Mouse (Mus musculus): Measurements from ENCODE around the gene Olfr1245. TPM values are rescaled to one million over a fixed set of nuclear protein-coding genes. Genes with fewer than 3 reads are reported as not detected.
"Not testable (repeated sequence)": the region's sequence is repeated elsewhere in the genome, so short reads cannot be mapped to it uniquely, and the experiment has no call there.

Gene Olfr1245
- not detected in 2 replicates for total RNA-seq (2017)

GRCm38 (mm10) chr2:89578347-89578746 is at the start of gene Olfr1245:
Olfr1245 (minus strand) TSS chr2:89578447.
- ATAC-seq (ENCODE audit: extremely low read depth, insufficient number of reproducible peaks, low FRiP score, poor library complexity, severe bottlenecking): no peak

DNA sequence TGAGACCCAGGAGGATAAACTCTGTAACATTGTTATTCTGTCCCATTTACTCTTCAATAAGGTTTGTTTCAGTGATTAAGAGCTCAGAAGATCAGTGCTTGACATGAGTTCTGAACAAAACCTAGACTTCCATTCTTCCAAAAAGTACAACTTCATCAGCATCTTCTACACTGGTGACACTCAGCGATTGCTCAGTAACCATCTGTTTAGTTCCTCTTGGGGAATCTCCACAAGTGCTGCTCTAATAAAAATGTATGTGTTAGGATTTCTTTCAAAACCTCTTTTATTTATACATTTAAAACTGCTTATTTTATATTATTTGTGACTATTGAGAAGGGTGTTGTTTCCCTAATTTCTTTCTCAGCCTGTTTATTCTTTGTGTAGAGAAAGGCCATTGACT is 39.9 kb upstream of the Olfr1245 start, which contains the start of gene Olfr1248:
Olfr1248 (minus strand) TSS at position 101 of the 400 bp plus-strand sequence.
- ATAC-seq (ENCODE audit: extremely low read depth, insufficient number of reproducible peaks, low FRiP score, poor library complexity, severe bottlenecking): not testable (repeated sequence)

- ATAC-seq (ENCODE audit: extremely low read depth, insufficient number of reproducible peaks, low FRiP score, poor library complexity, severe bottlenecking): no peak
These were observed 35.8 kb upstream of the Olfr1245 start, which contains the start of gene Olfr1247 for GRCm38 (mm10) chr2:89614030-89614429. Olfr1247 (minus strand) TSS chr2:89614130.

DNA sequence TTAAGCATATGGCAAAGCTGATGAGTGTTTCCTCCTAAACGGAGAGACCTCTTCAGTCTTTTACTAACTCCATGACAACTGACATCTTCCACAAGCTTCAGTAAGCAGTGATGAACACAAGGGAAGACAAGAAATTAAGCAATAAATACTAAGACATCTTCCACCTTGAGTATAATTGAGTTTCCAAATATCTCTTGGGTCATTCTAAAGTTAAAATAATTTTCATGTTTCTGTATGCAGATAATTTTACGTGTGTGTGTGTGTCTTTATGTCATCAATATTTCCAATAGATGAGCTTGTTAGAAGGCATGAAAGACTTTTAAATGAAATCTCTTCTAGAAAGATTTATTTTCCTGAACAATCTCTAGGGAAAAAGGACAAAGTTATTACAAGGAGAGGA is 14.8 kb upstream of the Olfr1245 start, which contains the start of gene Olfr1246:
Olfr1246 (minus strand) TSS at position 101 of the 400 bp plus-strand sequence.
- ATAC-seq (ENCODE audit: extremely low read depth, insufficient number of reproducible peaks, low FRiP score, poor library complexity, severe bottlenecking): no peak

- not testable (repeated sequence) for ATAC-seq (ENCODE audit: extremely low read depth, insufficient number of reproducible peaks, low FRiP score, poor library complexity, severe bottlenecking)
These were observed 15.5 kb downstream of the Olfr1245 start for GRCm38 (mm10) chr2:89562706-89563105.

DNA sequence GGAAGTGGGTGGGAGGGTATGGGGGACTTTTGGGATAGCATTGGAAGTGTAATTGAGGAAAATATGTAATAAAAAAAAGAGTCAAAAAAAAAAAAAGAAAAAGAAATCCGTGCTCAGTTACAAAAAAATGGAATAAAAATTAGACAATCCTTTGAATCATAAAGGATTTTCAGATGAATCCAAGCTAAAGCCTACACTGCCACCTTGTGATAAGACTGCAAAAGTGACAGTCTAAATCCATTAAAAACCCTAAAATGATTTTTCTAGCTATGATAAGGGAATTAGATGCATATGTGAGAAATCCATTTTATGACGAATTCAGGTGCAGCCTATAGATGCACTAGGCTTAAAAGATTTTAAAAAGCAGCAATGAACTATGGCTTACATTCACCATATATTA is 33.7 kb downstream of the Olfr1245 start:
- ATAC-seq (ENCODE audit: extremely low read depth, insufficient number of reproducible peaks, low FRiP score, poor library complexity, severe bottlenecking): no peak

DNA sequence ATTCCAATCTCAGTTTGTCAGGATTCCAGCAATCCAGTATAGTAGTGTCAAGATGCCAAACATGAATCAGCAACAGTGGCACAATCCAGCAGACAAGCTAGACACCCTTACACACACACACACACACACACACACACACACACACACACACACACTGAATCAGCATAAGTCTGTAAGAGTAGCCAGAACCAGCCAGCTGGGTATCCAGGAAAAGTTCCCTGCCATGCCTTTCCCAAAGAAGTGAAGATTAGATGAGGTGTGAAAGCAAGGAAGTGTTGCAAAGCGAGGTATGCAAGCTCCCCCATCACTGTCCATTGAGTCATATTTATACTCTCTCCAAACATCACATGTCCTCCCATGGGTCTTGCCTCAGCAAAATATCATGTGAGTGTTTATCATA is 38.3 kb downstream of the Olfr1245 start:
- ATAC-seq (ENCODE audit: extremely low read depth, insufficient number of reproducible peaks, low FRiP score, poor library complexity, severe bottlenecking): no peak

DNA sequence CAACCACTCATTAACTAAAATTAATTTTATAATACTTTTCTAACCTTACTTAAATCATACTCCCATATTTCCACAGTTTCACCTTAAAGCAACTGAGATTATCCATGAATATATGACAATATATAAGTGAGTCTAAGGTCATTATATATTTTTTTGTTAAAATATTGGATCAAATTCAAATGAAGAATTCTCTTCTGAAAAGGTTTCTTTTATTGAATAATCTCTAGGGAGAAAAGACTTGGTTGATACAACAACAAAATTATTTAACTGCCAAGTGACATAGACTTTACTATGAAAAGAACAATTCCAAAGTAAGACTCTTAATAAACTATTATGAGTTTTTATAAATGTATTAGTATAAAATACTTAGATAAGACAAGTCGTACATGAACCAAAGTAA is 46.9 kb downstream of the Olfr1245 start, which contains the start of gene Olfr1243:
Olfr1243 (minus strand) TSS at position 101 of the 400 bp plus-strand sequence.
- no peak for ATAC-seq (ENCODE audit: extremely low read depth, insufficient number of reproducible peaks, low FRiP score, poor library complexity, severe bottlenecking)

Other genes with a start within 250 kb of the Olfr1245 start
- 1.0 TPM in 1 of 2 replicates, not detected in the other for gene Olfr1232, start 248.8 kb downstream of the Olfr1245 start, total RNA-seq (2017)
- 0.12 TPM in 1 of 2 replicates, not detected in the other for gene Olfr1233, start 236.0 kb downstream of the Olfr1245 start, total RNA-seq (2017)
- 0.23 TPM in 1 of 2 replicates, not detected in the other for gene Olfr1234, start 213.6 kb downstream of the Olfr1245 start, total RNA-seq (2017)
- not detected in 2 replicates for gene Olfr1238, start 168.8 kb downstream of the Olfr1245 start, total RNA-seq (2017)
- not detected in 2 replicates for gene Olfr1239, start 158.0 kb downstream of the Olfr1245 start, total RNA-seq (2017)
- not detected in 2 replicates for gene Olfr1240, start 135.4 kb downstream of the Olfr1245 start, total RNA-seq (2017)
- not detected in 2 replicates for gene Olfr1241, start 91.3 kb downstream of the Olfr1245 start, total RNA-seq (2017)
- gene Olfr1242, start 80.1 kb downstream of the Olfr1245 start, total RNA-seq (2017): not detected in 2 replicates
- gene Olfr1243, start 47.0 kb downstream of the Olfr1245 start, total RNA-seq (2017): not detected in 2 replicates
- gene Olfr1246, start 14.7 kb upstream of the Olfr1245 start, total RNA-seq (2017): 0.12 and 0.35 TPM in 2 replicates
- 0.12 TPM in 1 of 2 replicates, not detected in the other for gene Olfr1247, start 35.7 kb upstream of the Olfr1245 start, total RNA-seq (2017)
- not detected in 2 replicates for gene Olfr1248, start 39.8 kb upstream of the Olfr1245 start, total RNA-seq (2017)
- gene Olfr1249, start 56.5 kb upstream of the Olfr1245 start, total RNA-seq (2017): not detected in 2 replicates
- 0.35 TPM in 1 of 2 replicates, not detected in the other for gene Olfr1250, start 83.0 kb upstream of the Olfr1245 start, total RNA-seq (2017)
- not detected in 2 replicates for gene Olfr1251, start 93.5 kb upstream of the Olfr1245 start, total RNA-seq (2017)
- 0.23 TPM in 1 of 2 replicates, not detected in the other for gene Olfr1252, start 146.6 kb upstream of the Olfr1245 start, total RNA-seq (2017)
- 0.12 TPM in 1 of 2 replicates, not detected in the other for gene Olfr1253, start 178.6 kb upstream of the Olfr1245 start, total RNA-seq (2017)
- gene Olfr1254, start 215.2 kb upstream of the Olfr1245 start, total RNA-seq (2017): not detected in 2 replicates
- not detected in 2 replicates for gene Olfr1255, start 233.6 kb upstream of the Olfr1245 start, total RNA-seq (2017)

Measured in neutrophil, adult 5-6 weeks (primary cell).